Mouse (Mus musculus): ENCODE measurements around the gene Stk11ip. TPM values are rescaled to one million over a fixed set of nuclear protein-coding genes. Genes with fewer than 3 reads are reported as not detected.

The Stk11ip gene
- 9.7 and 11.2 TPM in 2 replicates for polyA plus RNA-seq (2015; fragmentation: Nextera tagmentation; extraction: Ambion mirVana)

GRCm38 (mm10) chr1:75521321-75522031 is at the start of gene Stk11ip:
Gene Stk11ip, plus strand, starts transcription at chr1:75521529.
- Histone ChIP-seq H3K4me3 (ENCODE audit: low read depth, low read length) (peak within 1 kb of the TSS; percentile 58), H3K9ac (ENCODE audit: low read depth, low read length) (peak within 1 kb of the TSS; percentile 61), H3K9me3 (ENCODE audit: control insufficient read depth) (no peaks in the 10 kb centered on the region), H3K27me3 (replicated peaks; ENCODE audit: control insufficient read depth, insufficient read depth, low read length) (no peaks in the 10 kb centered on the region), H3K36me3 (ENCODE audit: control insufficient read depth, insufficient read depth) (peaks cover 19% of the 10 kb centered on the region; the same call in 1 of the 2 replicates), H3K4me2 (replicated peaks; ENCODE audit: low read depth) (peak within 1 kb of the TSS; percentile 70), H3K4me1 (replicated peaks; ENCODE audit: control insufficient read depth, insufficient read depth, low read length) (peaks cover 8% of the 10 kb centered on the region; the same call in 1 of the 2 replicates), H3K27ac (ENCODE audit: low read depth, low read length) (peak within 1 kb of the TSS; percentile 91)
- ATAC-seq = peak; percentile 98
- TF ChIP-seq CTCF (IDR thresholded peaks at IDR 0.05; ENCODE audit: low read depth) = no peak
- WGBS = under 1% methylated on average over 46 of the region's 46 CpGs

- 96% methylated on average over 11 of the region's 11 CpGs for WGBS
- H3K4me3 ChIP-seq (ENCODE audit: low read depth, low read length) = no peak overlapping the region
- no peak overlapping the region for H3K27ac ChIP-seq (ENCODE audit: low read depth, low read length)
- peaks cover 32% of the 10 kb centered on the region; the same call in 1 of the 2 replicates for H3K36me3 ChIP-seq (ENCODE audit: control insufficient read depth, insufficient read depth)
- TF ChIP-seq CTCF (IDR thresholded peaks at IDR 0.05; ENCODE audit: low read depth) = no peak
- no peaks in the 10 kb centered on the region for H3K9me3 ChIP-seq (ENCODE audit: control insufficient read depth)
- no peak overlapping the region for H3K9ac ChIP-seq (ENCODE audit: low read depth, low read length)
- H3K4me1 ChIP-seq (replicated peaks; ENCODE audit: control insufficient read depth, insufficient read depth, low read length) = no peaks in the 10 kb centered on the region
- peaks cover 11% of the 10 kb centered on the region; the same call in 1 of the 2 replicates for H3K27me3 ChIP-seq (replicated peaks; ENCODE audit: control insufficient read depth, insufficient read depth, low read length)
- ATAC-seq = no peak
- no peak overlapping the region for H3K4me2 ChIP-seq (replicated peaks; ENCODE audit: low read depth)
These were observed 44.9 kb upstream of the Stk11ip start for GRCm38 (mm10) chr1:75476441-75476840.

GRCm38 (mm10) chr1:75477264-75477965 is 43.9 kb upstream of the Stk11ip start:
- Histone ChIP-seq H3K27me3 (replicated peaks; ENCODE audit: control insufficient read depth, insufficient read depth, low read length) (peaks cover 11% of the 10 kb centered on the region; the same call in 1 of the 2 replicates), H3K36me3 (ENCODE audit: control insufficient read depth, insufficient read depth) (peaks cover 32% of the 10 kb centered on the region; the same call in 1 of the 2 replicates), H3K4me3 (ENCODE audit: low read depth, low read length) (peak overlapping the region; percentile 20), H3K4me1 (replicated peaks; ENCODE audit: control insufficient read depth, insufficient read depth, low read length) (no peaks in the 10 kb centered on the region), H3K9me3 (ENCODE audit: control insufficient read depth) (no peaks in the 10 kb centered on the region), H3K4me2 (replicated peaks; ENCODE audit: low read depth) (peak overlapping the region; percentile 97), H3K27ac (ENCODE audit: low read depth, low read length) (no peak overlapping the region), H3K9ac (ENCODE audit: low read depth, low read length) (no peak overlapping the region)
- WGBS = 14% methylated on average over 35 of the region's 35 CpGs
- peak; percentile 14; the same call in 1 of the 2 replicates for ATAC-seq
- TF ChIP-seq CTCF (IDR thresholded peaks at IDR 0.05; ENCODE audit: low read depth) = peak; percentile 93

DNA sequence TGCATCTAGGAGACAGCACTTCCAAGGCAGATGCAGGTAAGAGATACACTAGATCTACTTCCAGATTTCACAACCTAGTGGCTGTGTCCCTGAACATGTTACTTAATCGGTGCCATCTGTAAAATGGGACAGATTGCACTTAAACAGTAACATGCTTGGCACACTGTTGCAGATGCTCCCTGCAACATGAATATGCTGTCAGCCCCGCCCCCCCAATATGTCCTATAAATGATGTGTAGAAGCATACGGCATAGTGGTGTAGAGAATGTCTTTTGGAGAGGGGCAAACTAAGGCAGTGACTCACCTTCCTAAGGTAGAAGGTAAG is 43.4 kb upstream of the Stk11ip start:
- peak overlapping the region; percentile 74; the same call in 1 of the 2 replicates for H3K4me3 ChIP-seq (ENCODE audit: low read depth, low read length)

DNA sequence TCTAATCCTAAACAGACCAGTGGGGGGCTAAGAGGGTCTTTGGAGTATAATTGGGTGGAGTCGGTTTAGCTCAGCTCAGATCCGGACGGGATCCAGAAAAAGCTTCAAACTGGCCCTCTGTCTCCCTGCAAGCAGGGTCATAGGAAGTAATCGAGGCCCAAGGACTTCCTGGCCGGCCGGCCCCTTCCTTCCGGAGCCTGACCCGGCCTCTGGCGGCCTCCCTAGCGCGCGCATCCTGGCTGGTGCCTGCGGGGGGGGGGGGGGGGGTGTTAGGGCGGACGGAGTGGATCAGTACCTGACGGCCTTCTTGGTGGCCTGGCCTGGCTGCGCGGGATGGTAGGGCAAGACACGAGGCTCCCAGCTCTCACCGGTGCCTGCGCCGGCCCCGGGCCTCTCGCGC is 42.8 kb upstream of the Stk11ip start:
- WGBS = under 1% methylated on average over 24 of the region's 25 CpGs
- Histone ChIP-seq H3K4me1 (replicated peaks; ENCODE audit: control insufficient read depth, insufficient read depth, low read length) (no peaks in the 10 kb centered on the region), H3K4me3 (ENCODE audit: low read depth, low read length) (peak overlapping the region; percentile 74), H3K9ac (ENCODE audit: low read depth, low read length) (peak overlapping the region; percentile 67), H3K36me3 (ENCODE audit: control insufficient read depth, insufficient read depth) (peaks cover 32% of the 10 kb centered on the region; the same call in 1 of the 2 replicates), H3K27me3 (replicated peaks; ENCODE audit: control insufficient read depth, insufficient read depth, low read length) (peaks cover 11% of the 10 kb centered on the region; the same call in 1 of the 2 replicates), H3K9me3 (ENCODE audit: control insufficient read depth) (no peaks in the 10 kb centered on the region), H3K4me2 (replicated peaks; ENCODE audit: low read depth) (peak overlapping the region; percentile 97), H3K27ac (ENCODE audit: low read depth, low read length) (peak overlapping the region; percentile 80)
- TF ChIP-seq CTCF (IDR thresholded peaks at IDR 0.05; ENCODE audit: low read depth) = no peak
- no peak for ATAC-seq

More for the DNA sequence above, 43.4 kb upstream of the Stk11ip start:
- H3K27me3 ChIP-seq (replicated peaks; ENCODE audit: control insufficient read depth, insufficient read depth, low read length) = peaks cover 11% of the 10 kb centered on the region; the same call in 1 of the 2 replicates
- H3K9me3 ChIP-seq (ENCODE audit: control insufficient read depth) = no peaks in the 10 kb centered on the region
- 51% methylated on average over 3 of the region's 3 CpGs for WGBS
- TF ChIP-seq CTCF (IDR thresholded peaks at IDR 0.05; ENCODE audit: low read depth) = no peak
- no peak overlapping the region for H3K27ac ChIP-seq (ENCODE audit: low read depth, low read length)
- ATAC-seq = no peak
- H3K36me3 ChIP-seq (ENCODE audit: control insufficient read depth, insufficient read depth) = peaks cover 32% of the 10 kb centered on the region; the same call in 1 of the 2 replicates
- no peaks in the 10 kb centered on the region for H3K4me1 ChIP-seq (replicated peaks; ENCODE audit: control insufficient read depth, insufficient read depth, low read length)
- H3K4me2 ChIP-seq (replicated peaks; ENCODE audit: low read depth) = peak overlapping the region; percentile 97
- H3K9ac ChIP-seq (ENCODE audit: low read depth, low read length) = no peak overlapping the region
